Mouse (Mus musculus): ENCODE measurements around the gene Zfp365.

Gene Zfp365

GRCm38 (mm10) chr10:67906063-67906462 lies 6.4 kb downstream of the Zfp365 start:
- DNase-seq (ENCODE audit: low spot score in 2 of 2): no peak

- peak in 1 of 2 experiments; percentile 67 for DNase-seq (ENCODE audit: low spot score in 2 of 2)
Observed at GRCm38 (mm10) chr10:67903387-67903786, 9.1 kb downstream of the Zfp365 start.

GRCm38 (mm10) chr10:67901179-67901578 lies 11.3 kb downstream of the Zfp365 start:
- no peak for DNase-seq (ENCODE audit: low spot score in 2 of 2)

GRCm38 (mm10) chr10:67898949-67899675 lies 13.3 kb downstream of the Zfp365 start:
- DNase-seq (ENCODE audit: low spot score in 2 of 2): no peak

GRCm38 (mm10) chr10:67898355-67898935 lies 14.0 kb downstream of the Zfp365 start:
- DNase-seq (ENCODE audit: low spot score in 2 of 2): peak in 1 of 2 experiments; percentile 40

- DNase-seq (ENCODE audit: low spot score in 2 of 2): no peak
Observed at GRCm38 (mm10) chr10:67897281-67897680, 15.2 kb downstream of the Zfp365 start.

DNA sequence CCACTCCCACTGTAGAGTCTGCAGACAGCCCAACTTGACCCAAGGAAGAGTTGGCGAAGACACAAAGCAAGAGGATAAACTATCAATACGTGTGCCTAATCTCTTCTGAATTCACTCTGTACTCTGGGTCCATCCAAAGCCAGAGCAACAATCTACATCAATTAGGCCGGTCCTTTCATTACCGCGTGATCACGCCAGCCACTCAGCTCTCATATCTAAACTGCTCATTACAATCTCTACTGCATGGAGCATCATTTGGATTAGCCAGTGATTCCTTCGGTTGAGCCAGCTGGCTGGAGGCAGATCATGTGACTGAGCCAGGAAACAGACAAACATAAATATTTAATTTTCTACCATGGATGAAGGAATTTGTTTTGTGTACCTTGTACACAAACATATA lies 17.8 kb downstream of the Zfp365 start:
- DNase-seq (ENCODE audit: low spot score in 2 of 2): no peak

DNA sequence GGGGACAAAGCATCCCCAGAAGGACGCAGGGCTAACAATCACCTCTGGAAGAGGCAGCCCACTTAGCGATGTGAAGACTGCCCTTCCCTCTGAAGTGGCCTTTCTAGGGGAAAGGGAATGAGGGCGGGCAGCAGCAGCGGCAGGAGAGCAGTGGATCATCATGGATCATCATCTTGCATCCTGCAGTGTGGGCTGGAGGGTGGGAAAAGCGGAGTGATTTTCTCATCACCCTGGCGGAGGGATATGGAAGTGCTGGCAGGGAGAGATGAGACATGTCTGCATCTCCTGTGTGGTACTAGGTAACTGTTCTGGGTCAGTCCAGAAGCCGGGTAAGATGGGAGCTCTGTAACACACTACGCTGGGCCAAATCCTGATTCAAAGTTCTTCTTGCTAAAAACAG lies 18.4 kb downstream of the Zfp365 start:
- peak; percentile 51 to 71 for DNase-seq (ENCODE audit: low spot score in 2 of 2)

DNA sequence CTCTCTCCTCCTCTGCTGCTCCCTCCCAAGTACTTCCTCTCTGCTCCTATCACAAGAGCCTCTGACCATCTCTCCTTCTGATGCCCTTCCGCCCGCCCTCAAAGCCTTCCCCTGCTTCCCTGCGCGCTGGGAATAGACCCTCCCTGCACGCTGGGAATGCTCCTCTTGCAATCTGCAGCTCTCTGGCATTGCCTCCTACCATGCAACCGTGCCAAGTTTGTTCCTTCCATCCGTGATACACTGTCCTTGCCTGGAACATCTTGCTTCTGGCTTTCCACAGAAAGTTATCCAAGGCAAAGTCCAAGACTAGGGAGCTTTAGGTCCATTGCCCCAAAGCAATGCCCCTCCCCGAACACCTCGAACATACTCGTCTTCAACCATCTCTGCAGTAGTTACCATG lies 19.2 kb downstream of the Zfp365 start:
- DNase-seq (ENCODE audit: low spot score in 2 of 2): peak in 1 of 2 experiments; percentile 44

GRCm38 (mm10) chr10:67891126-67891525 lies 21.3 kb downstream of the Zfp365 start:
- DNase-seq (ENCODE audit: low spot score in 2 of 2): no peak

GRCm38 (mm10) chr10:67887971-67888370 lies 24.5 kb downstream of the Zfp365 start:
- DNase-seq (ENCODE audit: low spot score in 2 of 2): no peak

DNA sequence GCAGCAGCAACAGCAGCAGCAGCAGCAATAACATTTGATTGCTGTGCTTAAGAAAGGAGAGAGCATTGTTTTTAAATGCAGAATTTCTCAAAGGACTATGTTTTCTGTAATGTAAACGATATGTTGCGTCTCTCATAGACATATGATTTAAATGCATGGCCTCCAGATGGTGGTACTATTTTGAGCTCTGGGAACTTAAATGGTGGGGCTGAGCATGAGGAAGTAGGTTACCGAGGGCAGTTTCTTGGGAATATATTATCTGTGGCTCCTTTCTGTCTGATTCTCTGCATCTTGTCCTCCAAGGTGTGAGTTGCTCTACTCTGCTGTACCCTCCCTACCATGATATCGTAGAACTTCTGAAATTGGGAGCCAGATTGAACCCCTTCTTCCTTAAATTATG lies 31.8 kb downstream of the Zfp365 start:
- no peak for DNase-seq (ENCODE audit: low spot score in 2 of 2)

DNA sequence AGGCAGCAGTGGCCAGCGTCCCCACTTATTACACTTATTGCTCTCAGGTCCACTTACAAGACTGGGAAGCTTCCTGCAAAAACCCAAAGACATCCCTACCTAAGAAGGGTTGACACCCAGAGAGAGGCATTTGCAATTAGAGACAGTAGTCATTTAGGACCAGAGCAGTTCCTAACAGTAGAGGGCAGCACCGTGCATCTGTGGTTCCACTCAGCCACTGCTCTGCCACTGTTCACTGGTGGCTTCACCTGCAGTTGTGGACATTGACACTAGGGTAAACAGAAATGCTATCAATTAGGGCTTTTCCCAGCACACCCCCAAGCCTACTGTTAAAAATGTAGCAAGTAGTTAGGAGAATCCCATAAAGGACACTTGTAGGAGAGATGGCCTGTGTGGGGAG lies 40.7 kb downstream of the Zfp365 start:
- DNase-seq (ENCODE audit: low spot score in 2 of 2): peak; percentile 67 to 76

DNA sequence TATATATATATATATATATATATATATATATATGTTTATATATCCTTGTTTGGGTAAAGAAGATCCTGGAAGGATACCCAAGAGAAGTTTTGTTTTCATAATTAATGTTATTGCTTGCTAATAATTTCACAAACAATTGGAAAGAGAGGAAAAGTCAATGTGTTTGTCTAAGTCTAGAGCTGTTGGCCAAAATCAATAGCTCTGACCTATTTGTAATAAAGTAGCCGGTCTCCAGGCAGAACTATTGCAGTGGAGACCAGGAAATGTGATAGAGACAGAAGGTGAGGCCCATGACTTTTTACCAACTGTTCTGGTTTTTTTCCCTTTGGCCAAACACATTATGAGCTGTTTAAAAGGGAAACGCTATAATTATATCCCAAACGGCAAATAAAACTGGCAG lies 44.2 kb downstream of the Zfp365 start:
- DNase-seq (ENCODE audit: low spot score in 2 of 2): no peak

GRCm38 (mm10) chr10:67865841-67866240 lies 46.6 kb downstream of the Zfp365 start:
- no peak for DNase-seq (ENCODE audit: low spot score in 2 of 2)

GRCm38 (mm10) chr10:67865063-67865462 lies 47.4 kb downstream of the Zfp365 start:
- DNase-seq (ENCODE audit: low spot score in 2 of 2): peak; percentile 40 to 52

GRCm38 (mm10) chr10:67862331-67862730 lies 50.1 kb downstream of the Zfp365 start:
- DNase-seq (ENCODE audit: low spot score in 2 of 2): peak in 1 of 2 experiments; percentile 59

- peak; percentile 89 to 90 for DNase-seq (ENCODE audit: low spot score in 2 of 2)
Observed at GRCm38 (mm10) chr10:67858878-67859277, 53.6 kb downstream of the Zfp365 start.

DNA sequence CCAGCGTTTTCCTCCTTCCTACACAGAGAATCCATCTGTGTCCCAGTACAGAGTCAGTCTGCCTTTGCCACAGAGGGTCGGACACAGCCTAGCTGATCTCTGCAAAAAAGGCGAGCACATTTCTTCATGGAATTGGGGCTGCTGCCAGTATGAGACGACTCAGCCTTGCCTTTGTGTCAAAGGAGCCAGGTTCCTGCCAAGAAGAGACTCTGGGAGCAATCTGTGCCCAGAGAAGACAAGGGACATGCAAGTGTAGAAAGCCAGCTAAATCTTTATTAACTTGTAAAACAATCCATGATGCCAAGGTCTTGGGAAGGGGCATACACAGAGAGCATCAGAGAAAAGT lies 54.9 kb downstream of the Zfp365 start:
- no peak for DNase-seq (ENCODE audit: low spot score in 2 of 2)

DNA sequence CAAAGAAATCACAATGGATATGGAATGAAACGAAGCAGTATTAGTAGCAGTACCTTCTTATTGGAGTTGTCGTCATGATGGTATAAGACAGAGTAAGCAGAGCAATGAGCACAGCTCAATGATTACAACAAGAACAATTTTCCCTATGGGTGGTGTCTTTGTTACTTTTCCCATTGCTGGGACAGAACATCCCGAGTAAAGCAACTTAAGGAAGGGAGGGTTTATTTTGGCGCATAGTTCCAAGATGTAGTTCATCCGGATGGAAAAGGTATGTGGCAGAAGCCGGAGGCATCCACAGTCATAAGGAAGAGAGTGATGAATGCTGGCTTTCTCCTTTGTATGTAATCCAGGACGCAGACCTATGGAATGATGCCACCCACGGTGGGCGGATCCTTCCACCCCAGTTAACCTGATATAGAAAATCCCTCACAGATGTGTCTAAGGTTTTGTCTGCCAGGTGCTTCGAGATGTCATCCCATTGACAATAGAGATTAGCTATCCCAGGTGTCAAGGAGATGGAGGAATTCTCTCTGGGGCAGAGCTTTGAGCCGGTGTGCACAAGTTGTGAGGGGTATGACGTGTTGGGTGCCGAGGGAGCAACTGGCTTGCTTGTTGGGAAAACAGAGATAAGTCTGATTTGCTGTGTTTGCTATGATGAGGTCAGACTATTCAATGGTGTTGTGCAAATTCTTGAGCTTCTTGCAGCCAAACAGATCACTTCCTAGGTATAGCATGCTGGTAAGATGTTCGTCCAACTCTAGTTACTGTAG lies 55.5 kb downstream of the Zfp365 start:
- no peak for DNase-seq (ENCODE audit: low spot score in 2 of 2)

DNA sequence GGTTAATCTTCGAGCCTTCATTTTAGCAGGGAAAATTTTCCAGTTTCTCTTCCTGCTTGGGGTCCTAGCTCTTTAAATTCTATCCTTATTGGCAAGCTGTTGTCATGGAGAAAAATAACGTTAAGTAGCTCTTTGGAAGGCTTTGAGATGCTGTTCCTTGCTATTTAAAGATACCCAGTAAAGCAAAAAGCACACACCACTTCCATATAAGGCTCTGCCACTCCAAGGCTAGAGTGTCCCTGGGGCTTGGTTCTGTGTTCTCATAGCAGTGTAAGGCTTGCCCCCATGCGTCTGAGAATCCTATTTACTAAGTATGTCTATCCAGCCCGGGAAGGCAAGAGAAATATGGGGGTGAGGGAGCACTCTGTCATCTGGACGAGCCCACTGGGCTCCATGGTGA lies 56.7 kb downstream of the Zfp365 start:
- DNase-seq (ENCODE audit: low spot score in 2 of 2): peak; percentile 42 to 56

- no peak for DNase-seq (ENCODE audit: low spot score in 2 of 2)
Observed at GRCm38 (mm10) chr10:67852411-67852810, 60.1 kb downstream of the Zfp365 start.

- DNase-seq (ENCODE audit: low spot score in 2 of 2): no peak
Observed at GRCm38 (mm10) chr10:67851079-67851478, 61.4 kb downstream of the Zfp365 start.
